Mouse (Mus musculus) bone marrow macrophage, adult 2 months (primary cell): Measurements from ENCODE around the gene M6pr. TPM values are rescaled to one million over a fixed set of nuclear protein-coding genes. Genes with fewer than 3 reads are reported as not detected.

Experiments
- H3K27ac ChIP-seq: 2 replicates; pipeline ENCODE4 v1.5.1; 2012; ENCODE audit warnings: low read depth, low read length; ENCODE audit not compliant: insufficient read depth
- H3K4me1 ChIP-seq: 2 replicates; pipeline ENCODE4 v1.6.1; 2012; ENCODE audit warnings: low read length; ENCODE audit not compliant: control insufficient read depth, insufficient read depth
- H3K4me3 ChIP-seq: 2 replicates; pipeline ENCODE4 v1.5.1; 2012; ENCODE audit warnings: mild to moderate bottlenecking, low read length, moderate library complexity; ENCODE audit not compliant: insufficient read depth
- CTCF ChIP-seq: IDR thresholded peaks from 2 replicates; pipeline ENCODE4 v1.5.1; 2012; ENCODE audit warnings: low read depth, mild to moderate bottlenecking, low read length, moderate library complexity
- POLR2A ChIP-seq: IDR thresholded peaks from 2 replicates; pipeline ENCODE4 v1.6.1; 2012; ENCODE audit warnings: mild to moderate bottlenecking, low read depth, low read length, borderline replicate concordance
- polyA plus RNA-seq: library from polyadenylated mRNA; stranded (reverse); fragments of >200 nt; gene quantifications from 2 replicates; pipeline ENCODE4 v1.2.4, GENCODE M21; 2012; ENCODE audit not compliant: missing spikeins, insufficient read depth, insufficient read length

The M6pr gene
- polyA plus RNA-seq, 1 experiment = 236 TPM

DNA sequence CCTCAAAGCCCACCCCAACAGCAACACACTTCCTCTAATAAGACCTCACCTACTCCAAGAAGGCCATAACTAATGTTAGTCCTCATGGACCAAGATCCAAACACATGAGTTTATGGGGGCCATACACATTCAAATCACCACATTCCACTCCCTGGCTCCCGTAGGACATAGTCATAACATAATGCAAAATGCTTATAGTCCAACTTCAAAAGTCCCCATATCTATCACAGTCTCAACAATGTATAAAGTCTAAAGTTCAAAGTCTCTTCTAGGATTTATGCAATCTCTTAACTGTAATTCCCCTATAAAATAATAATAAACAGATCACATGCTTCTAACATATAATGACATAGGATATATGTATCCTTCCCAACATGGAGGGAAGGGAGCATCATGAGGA lies 48.6 kb downstream of the M6pr start:
- TF ChIP-seq POLR2A = no peak
- no peak for TF ChIP-seq CTCF
- Histone ChIP-seq H3K4me1 (no peaks in the 10 kb centered on the region), H3K27ac (no peak overlapping the region), H3K4me3 (no peak overlapping the region)

- TF ChIP-seq POLR2A (no peak), CTCF (no peak)
- Histone ChIP-seq H3K4me3 (no peak overlapping the region), H3K4me1 (no peaks in the 10 kb centered on the region), H3K27ac (no peak overlapping the region)
Measured at GRCm38 (mm10) chr6:122365706-122366105, 57.2 kb downstream of the M6pr start.

- Histone ChIP-seq H3K27ac (no peak overlapping the region), H3K4me3 (no peak overlapping the region), H3K4me1 (no peaks in the 10 kb centered on the region)
- TF ChIP-seq CTCF = no peak
- no peak for TF ChIP-seq POLR2A
Measured at GRCm38 (mm10) chr6:122366287-122366686, 57.8 kb downstream of the M6pr start.

GRCm38 (mm10) chr6:122366976-122367375 lies 58.5 kb downstream of the M6pr start:
- Histone ChIP-seq H3K27ac (no peak overlapping the region), H3K4me1 (no peaks in the 10 kb centered on the region), H3K4me3 (no peak overlapping the region)
- no peak for TF ChIP-seq CTCF
- TF ChIP-seq POLR2A = no peak

Other genes with a start within 250 kb of the M6pr start
- not detected in 2 replicates for gene Klrg1, start 25.8 kb upstream of the M6pr start, polyA plus RNA-seq
- gene Phc1, start 31.8 kb downstream of the M6pr start, polyA plus RNA-seq = 10.2 and 11.2 TPM in 2 replicates
- gene Rimklb, start 190.0 kb downstream of the M6pr start, polyA plus RNA-seq = not detected in 2 replicates
- gene Mfap5, start 197.1 kb downstream of the M6pr start, polyA plus RNA-seq = 0.32 TPM in 1 of 2 replicates, not detected in the other
- gene Aicda, start 245.1 kb downstream of the M6pr start, polyA plus RNA-seq = 0.45 TPM in 1 of 2 replicates, not detected in the other